Mouse (Mus musculus) bone marrow, adult 2 months (tissue): Measurements from ENCODE around the gene Scml4.

Source experiments
- CTCF ChIP-seq: fragments of 200-500 bp; IDR thresholded peaks from 2 replicates; pipeline ENCODE4 v1.5.1; 2011; ENCODE audit warnings: low read length, control low read depth; ENCODE audit not compliant: control insufficient read depth, insufficient read depth
- POLR2A ChIP-seq: fragments of 200-500 bp; IDR thresholded peaks from 2 replicates; pipeline ENCODE4 v1.6.1; 2011; ENCODE audit warnings: low read depth, mild to moderate bottlenecking, control low read depth, low read length, borderline replicate concordance; ENCODE audit not compliant: control insufficient read depth

DNA sequence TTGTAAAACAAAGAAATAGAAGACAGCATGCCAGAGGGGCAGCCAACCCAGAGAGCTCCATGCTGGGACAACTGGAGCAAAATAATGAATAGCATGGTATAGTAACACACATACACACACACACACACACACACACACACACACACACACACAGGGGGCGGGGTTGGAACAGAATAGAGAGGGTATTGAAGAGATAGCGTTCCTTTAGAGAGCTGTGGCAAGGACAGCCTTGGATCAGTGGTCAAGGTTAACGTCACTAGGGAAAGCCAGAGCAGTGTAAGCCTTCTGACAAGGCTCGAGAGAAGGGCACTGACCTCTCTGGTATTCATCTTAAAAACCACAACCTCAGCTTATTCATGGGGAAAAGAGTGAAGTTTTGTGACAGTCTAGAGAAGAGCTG, 124.7 kb downstream of the Scml4 start:
- no peak for TF ChIP-seq CTCF
- TF ChIP-seq POLR2A: no peak
